Mouse (Mus musculus): ENCODE results near the gene Gphb5.

- TF ChIP-seq POLR2A (IDR thresholded peaks at IDR 0.05; ENCODE audit: borderline replicate concordance, control insufficient read depth, low read depth, low read length) (no peak), CTCF (IDR thresholded peaks at IDR 0.05; ENCODE audit: control insufficient read depth, insufficient read depth, low read length) (no peak)
These were observed 34.0 kb upstream of the Gphb5 start for GRCm38 (mm10) chr12:75450592-75450991.

Measured in bone marrow, adult 2 months (tissue).